Mouse (Mus musculus): Measurements from ENCODE around the gene Sv2b.
A peak's percentile ranks its signal among the peaks of the same experiment; 100 is the strongest.
"Not testable (repeated sequence)": the region's sequence is repeated elsewhere in the genome, so short reads cannot be mapped to it uniquely, and the experiment has no call there.

The Sv2b gene

GRCm38 (mm10) chr7:75216180-75216579 lies 92.9 kb downstream of the Sv2b start:
- no peak for DNase-seq (ENCODE audit: inconsistent ontology term)

DNA sequence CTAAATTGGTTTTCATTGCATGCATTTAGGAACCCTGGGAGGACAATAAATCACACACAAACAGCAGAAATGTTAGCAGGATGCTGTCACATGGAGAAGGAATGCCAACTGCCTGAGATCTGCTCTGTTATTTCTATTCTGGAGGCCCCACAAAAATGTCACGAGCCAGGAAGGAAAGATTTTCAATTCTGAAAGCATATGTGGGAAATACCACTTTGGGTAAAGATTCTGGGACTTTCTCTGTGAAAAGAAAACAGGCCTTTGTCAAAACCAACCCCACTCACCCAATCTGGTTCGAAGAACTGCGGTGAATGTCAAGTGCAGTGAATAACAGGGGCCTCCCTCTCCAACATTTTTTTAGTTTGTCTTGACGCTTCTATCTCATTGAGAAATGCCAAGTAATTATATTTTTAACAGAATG lies 99.8 kb downstream of the Sv2b start:
- peak; percentile 89 for DNase-seq (ENCODE audit: inconsistent ontology term)

DNA sequence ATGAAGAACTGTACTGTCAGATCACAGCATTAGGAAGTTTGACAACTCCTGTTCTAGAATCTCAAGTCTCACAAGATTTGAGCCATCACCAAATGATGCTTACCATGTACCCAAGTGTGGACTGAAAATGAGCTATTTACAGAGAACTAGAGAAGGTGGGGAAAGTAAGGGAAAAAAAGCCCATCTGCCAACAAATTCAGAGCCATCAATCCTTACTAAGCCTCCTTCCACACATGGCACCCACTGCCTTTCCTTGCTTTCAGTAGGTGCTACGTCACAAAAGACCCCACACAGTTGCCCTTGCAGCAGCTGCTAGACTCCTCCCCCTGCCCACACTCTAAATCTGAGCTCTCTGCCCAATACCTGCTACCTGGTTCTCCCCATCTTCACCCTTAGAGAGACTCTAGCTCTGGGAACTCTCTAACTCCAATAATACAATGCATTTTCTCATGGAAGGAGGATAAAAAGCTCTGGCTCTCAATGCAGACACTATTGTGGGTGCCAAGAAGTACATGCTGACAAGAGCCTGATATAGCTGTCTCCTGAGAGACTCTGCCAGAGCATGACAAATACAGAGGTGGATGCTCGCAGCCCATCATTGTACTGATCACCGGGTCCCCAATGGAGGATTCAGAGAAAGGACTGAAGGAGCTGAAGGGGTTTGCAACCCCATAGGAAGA lies 101.0 kb downstream of the Sv2b start:
- no peak for DNase-seq (ENCODE audit: inconsistent ontology term)

DNA sequence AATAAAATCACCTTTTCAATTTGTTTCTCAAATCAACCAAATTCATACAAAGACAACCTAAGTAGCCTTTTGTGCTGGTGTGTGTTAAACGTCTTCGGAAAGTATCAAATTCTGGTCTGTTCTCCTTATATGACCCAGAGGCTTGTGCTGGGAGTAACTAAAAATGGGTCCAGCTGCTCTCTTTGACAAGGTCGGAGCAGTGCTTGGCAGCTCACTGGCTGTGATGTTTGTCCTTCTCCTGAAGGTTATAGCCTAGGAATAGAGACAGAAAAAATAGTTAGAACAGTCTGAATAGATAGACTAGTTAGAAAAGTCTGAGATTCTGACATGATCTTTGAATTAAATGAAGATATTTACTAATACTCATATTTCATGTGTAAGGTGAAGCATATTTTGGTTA lies 102.4 kb downstream of the Sv2b start:
- DNase-seq (ENCODE audit: inconsistent ontology term) = no peak

- no peak for DNase-seq (ENCODE audit: inconsistent ontology term)
These were observed 103.7 kb downstream of the Sv2b start for GRCm38 (mm10) chr7:75205386-75205785.

DNA sequence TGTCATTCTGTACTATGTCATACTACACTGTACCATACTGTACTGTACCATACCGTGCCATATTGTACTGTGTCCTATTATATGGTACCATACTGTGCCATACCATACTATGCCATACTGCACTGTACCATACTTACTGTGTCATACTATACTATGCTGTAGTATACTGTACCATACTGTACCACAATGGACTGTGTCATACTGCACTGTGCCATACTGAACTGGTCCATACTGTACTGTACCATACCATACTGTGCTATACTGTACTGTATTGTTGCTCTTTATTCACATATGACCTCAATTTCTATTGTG lies 114.2 kb downstream of the Sv2b start:
- not testable (repeated sequence) for DNase-seq (ENCODE audit: inconsistent ontology term)

- no peak for DNase-seq (ENCODE audit: inconsistent ontology term)
These were observed 114.7 kb downstream of the Sv2b start for GRCm38 (mm10) chr7:75194158-75194918.

DNA sequence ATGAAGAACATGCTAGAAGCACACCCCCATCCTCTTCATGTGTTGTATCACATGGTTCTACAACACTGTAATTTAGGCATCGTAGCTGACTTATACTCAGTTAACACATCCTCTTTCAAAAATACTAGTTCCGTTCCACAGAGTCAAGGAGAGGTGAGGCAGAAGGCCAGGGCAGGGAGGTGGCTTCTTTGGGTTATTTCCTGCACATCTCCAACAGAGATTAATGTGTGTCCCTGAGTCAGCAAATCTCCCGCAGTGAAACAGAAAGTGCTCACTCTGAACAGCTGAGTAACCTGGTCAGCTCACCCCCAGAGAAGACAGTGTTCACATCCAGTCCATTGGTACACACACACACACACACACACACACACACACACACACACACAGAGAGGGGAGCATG lies 118.9 kb downstream of the Sv2b start:
- DNase-seq (ENCODE audit: inconsistent ontology term) = no peak

DNA sequence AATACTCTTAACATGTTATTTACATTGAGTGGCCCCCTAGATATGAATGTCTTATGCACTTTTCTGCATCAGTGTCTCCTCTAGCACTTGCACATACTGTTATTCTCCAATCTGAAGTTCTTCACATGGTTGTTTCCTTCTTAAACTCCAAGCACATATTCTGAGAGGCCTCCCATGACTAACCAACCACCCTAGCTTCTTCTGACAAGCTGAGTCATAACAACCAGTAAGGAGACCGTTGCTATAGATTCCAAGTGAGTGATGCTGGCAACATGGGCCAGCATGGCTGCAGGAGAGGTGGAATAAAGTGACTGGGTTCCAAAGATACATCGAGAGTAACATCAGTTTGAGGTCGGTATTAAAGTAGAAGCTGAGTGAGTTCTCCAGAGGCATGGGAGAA lies 134.0 kb downstream of the Sv2b start:
- DNase-seq (ENCODE audit: inconsistent ontology term) = no peak

GRCm38 (mm10) chr7:75167481-75167880 lies 141.6 kb downstream of the Sv2b start:
- no peak for DNase-seq (ENCODE audit: inconsistent ontology term)

DNA sequence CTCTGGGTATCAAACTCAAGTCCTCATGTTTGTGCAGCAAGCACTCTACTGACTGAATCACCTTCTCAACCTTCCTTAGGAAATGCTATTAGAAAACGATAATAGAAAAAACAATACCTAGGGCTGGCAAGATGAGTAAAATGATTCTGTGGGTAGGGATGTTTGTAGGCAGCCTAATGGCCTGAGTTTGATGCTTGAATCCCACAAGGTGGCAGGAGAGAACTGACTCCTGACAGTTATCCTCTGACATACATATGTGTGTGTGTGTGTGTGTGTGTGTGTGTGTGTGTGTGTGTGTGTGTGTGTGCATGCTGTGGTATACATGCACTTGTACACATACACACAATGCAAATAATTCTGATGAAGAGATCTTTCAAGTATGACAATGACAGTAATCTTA lies 161.9 kb downstream of the Sv2b start:
- DNase-seq (ENCODE audit: inconsistent ontology term) = no peak

DNA sequence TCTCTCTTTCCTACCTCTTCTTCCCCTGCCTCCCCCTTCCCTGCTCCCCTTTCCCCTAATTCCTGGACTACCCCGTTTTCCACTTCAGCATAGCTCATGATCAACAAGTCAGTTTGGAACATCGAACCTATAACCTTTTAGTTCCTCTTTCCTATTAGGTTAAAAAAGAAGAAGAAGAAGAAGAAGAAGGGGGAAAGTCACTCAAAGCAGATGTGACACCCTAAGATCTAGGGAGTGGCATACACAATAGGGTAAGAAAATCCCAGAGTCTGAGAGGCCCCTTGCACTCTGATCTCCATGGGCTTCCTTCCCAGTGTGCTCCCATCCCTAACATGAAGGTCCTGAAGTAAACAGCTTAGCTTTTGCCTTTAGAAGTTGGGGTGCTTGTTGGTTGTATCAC lies 166.3 kb downstream of the Sv2b start:
- DNase-seq (ENCODE audit: inconsistent ontology term) = no peak

- DNase-seq (ENCODE audit: inconsistent ontology term) = no peak
These were observed 167.0 kb downstream of the Sv2b start for GRCm38 (mm10) chr7:75141919-75142700.

DNA sequence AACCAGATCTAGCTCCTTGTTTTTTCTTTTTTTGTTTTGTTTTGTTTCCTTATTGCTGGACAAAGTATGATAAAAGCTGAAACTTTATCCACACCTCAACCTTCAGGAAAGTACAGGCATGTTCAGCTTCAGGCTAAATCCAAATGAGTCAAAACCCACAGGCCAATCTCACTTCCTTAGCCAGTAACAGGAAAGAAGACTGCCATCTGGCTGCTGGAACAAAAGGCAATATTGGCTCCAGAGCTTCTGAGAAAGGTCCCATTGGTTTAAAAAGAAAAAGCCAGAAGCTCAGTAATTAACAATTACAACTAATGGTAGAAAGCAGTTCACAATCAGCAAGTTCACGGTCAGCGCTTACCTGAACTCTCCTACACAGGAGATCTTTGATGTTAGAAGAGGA lies 169.8 kb downstream of the Sv2b start:
- DNase-seq (ENCODE audit: inconsistent ontology term) = no peak

GRCm38 (mm10) chr7:75134710-75135617 lies 174.1 kb downstream of the Sv2b start:
- peak; percentile 42 for DNase-seq (ENCODE audit: inconsistent ontology term)

DNA sequence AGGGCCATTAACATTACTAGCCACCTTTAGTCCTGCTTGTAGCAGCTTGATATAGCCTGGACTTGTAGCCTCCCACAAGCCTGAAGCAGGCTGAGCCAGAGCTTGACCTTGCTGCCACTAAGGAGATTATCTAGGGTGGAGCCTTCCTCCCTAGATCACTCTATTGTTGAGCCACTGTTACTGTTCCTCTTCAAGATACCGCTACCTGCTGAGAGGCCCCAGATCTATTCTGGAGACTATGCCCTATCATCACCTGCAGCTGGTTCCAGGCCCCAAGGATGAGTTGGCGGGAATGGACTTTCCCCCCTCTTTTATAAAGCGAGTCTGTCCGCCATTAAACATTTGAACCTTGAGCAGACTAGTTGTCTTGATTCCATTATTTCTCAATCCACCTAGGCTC lies 181.0 kb downstream of the Sv2b start:
- no peak for DNase-seq (ENCODE audit: inconsistent ontology term)

DNA sequence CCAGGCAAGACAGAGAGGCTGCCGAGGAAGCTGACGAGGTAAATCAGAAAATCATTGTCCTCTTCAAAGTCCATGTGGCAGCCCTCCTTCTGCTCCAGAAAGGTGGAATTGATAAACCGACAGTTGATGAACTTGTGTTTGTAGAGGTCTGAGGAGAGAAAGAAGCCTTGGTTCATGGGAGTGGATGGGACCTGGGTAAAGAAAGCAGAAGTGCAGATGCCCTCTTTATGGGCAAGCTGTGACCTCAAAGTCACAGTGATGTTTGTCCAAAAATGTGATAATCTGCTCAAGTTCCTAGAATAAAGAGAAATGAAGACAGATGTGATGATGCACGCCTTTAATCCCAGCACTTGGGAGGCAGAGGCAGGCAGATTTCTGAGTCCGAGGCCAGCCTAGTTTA lies 185.0 kb downstream of the Sv2b start:
- no peak for DNase-seq (ENCODE audit: inconsistent ontology term)

- peak; percentile 42 for DNase-seq (ENCODE audit: inconsistent ontology term)
These were observed 190.9 kb downstream of the Sv2b start for GRCm38 (mm10) chr7:75118022-75118673.

DNA sequence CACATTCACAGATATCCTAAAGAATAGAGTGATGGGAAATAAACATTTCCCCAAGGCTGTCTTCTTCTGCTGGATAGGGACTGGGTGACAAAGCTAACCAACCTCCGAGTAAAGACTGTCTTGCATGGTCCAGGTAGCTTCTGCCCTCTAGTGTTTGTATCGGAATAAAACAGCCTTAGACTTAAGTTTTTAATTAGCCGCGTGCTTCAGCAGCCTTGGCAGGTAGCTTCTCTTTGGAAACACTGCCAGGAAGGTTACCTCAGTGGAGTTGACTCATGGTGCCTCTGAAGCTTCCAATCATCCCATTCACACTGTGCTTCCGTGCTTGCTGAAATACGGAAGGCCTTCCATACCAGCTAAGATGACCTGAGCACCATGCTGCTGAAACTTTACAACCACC lies 198.4 kb downstream of the Sv2b start:
- peak; percentile 49 for DNase-seq (ENCODE audit: inconsistent ontology term)

- DNase-seq (ENCODE audit: inconsistent ontology term) = peak; percentile 30
These were observed 201.6 kb downstream of the Sv2b start for GRCm38 (mm10) chr7:75107441-75107840.

GRCm38 (mm10) chr7:75103900-75104299 lies 205.2 kb downstream of the Sv2b start:
- DNase-seq (ENCODE audit: inconsistent ontology term) = no peak

Data from Muller cell, postnatal 12 days (primary cell).